Mouse (Mus musculus): Measurements from ENCODE around the gene Htr2a. TPM values are rescaled to one million over a fixed set of nuclear protein-coding genes. Genes with fewer than 3 reads are reported as not detected.

Gene Htr2a
- polyA plus RNA-seq, 1 experiment from 2014 or later, result 0.32 TPM

DNA sequence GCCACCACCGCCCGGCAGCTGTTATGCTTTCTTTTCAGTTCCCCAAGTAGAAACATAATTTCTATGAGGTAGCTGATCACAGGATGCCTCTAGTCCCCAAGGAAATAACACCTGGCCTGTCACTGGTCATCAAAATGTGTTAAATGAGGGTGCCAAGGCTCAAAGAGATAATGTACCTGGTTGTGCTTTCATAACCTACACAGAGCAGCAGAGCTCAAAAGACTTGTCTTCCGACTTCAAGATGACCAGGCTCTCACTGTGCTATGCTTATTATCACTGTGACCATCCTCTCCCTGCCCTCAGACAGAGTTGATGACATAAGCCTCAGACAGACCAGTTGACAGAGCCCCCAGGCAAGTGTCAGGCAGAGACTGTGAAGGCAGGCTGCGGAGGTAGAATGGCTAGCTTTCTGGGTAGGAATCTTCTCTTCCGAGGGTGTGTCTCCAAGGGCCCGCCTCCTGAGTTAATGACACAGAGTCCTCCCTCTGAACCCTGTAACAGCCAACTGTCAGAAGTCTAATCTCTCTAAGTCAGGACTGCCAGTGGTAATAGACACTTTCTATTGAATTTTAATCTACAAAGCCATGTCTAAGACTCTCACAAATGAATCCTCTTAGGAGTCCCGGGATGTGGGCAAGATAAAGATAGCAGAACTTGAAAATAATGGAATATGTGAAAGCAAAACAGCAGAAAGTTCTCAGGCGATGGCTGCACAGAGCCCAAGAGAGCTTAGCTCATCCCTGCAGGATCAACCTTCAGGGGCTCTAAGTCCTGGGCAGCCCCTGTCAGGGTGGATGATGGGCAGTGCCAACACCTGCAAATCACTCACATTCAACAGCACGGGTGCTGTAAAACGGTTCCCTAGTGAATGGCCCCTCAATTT, 31.7 kb downstream of the Htr2a start:
- Histone ChIP-seq H3K9ac (replicated peaks; ENCODE audit: low read length) (no peak overlapping the region), H3K4me3 (ENCODE audit: low read depth, low read length) (no peak overlapping the region), H3K4me1 (ENCODE audit: control insufficient read depth, insufficient read depth, low read length) (no peaks in the 10 kb centered on the region), H3K4me2 (ENCODE audit: low read depth, low read length) (no peak overlapping the region), H3K9me3 (replicated peaks; ENCODE audit: control insufficient read depth, low read length) (no peaks in the 10 kb centered on the region), H3K36me3 (replicated peaks; ENCODE audit: control insufficient read depth, insufficient read depth, low read depth, low read length) (no peaks in the 10 kb centered on the region), H3K27me3 (ENCODE audit: control insufficient read depth, insufficient read depth, low read length) (no peaks in the 10 kb centered on the region), H3K27ac (replicated peaks; ENCODE audit: low read depth, low read length) (no peak overlapping the region)
- DNase-seq (ENCODE audit: low spot score) (no peak), ATAC-seq (replicated peaks; ENCODE audit: insufficient number of reproducible peaks, low FRiP score, low TSS enrichment, low read depth) (no peak)
- 62% methylated on average over 10 of the region's 10 CpGs for WGBS

DNA sequence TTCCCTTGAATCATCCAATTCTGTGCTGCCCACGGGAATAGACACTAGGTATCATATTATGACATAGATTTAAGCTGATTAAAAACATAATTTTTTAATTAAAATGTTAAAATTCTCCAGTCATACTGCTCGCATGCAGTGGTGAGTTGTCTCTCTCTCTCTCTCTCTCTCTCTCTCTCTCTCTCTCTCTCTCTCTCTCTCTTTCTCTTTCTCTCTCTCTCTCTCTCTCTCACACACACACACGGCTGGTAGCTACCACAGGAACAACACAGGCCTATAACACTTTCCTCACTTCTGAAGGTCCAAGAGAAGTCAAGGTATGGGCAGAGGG, 32.3 kb downstream of the Htr2a start:
- DNase-seq (ENCODE audit: low spot score) (no peak), ATAC-seq (replicated peaks; ENCODE audit: insufficient number of reproducible peaks, low FRiP score, low TSS enrichment, low read depth) (no peak)
- no peaks in the 10 kb centered on the region for H3K9me3 ChIP-seq (replicated peaks; ENCODE audit: control insufficient read depth, low read length)
- no peak overlapping the region for H3K4me3 ChIP-seq (ENCODE audit: low read depth, low read length)
- H3K27me3 ChIP-seq (ENCODE audit: control insufficient read depth, insufficient read depth, low read length), result no peaks in the 10 kb centered on the region
- no peak overlapping the region for H3K9ac ChIP-seq (replicated peaks; ENCODE audit: low read length)
- 64% methylated on average over 3 of the region's 3 CpGs for WGBS
- H3K36me3 ChIP-seq (replicated peaks; ENCODE audit: control insufficient read depth, insufficient read depth, low read depth, low read length), result no peaks in the 10 kb centered on the region
- no peak overlapping the region for H3K4me2 ChIP-seq (ENCODE audit: low read depth, low read length)
- H3K27ac ChIP-seq (replicated peaks; ENCODE audit: low read depth, low read length), result no peak overlapping the region
- no peaks in the 10 kb centered on the region for H3K4me1 ChIP-seq (ENCODE audit: control insufficient read depth, insufficient read depth, low read length)

DNA sequence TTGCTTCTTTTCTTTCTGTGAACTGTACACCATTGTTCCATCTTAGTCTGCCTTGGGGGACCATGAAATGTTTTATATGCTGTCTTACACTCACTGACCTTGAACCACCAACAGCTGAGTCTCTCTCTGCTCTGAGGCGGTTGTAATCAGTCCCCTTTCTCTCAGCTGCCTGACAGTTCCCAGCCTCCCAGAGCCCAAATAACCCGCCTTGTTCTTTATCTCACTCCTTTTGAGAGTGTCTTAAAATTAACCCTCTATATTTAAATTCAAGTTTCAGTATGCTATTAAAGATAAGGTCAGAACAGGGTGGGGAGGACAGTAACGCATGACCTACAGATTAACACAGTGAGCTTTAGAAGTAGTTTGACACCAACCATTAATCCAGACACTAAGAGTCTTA, 32.9 kb downstream of the Htr2a start:
- Histone ChIP-seq H3K9ac (replicated peaks; ENCODE audit: low read length) (no peak overlapping the region), H3K27ac (replicated peaks; ENCODE audit: low read depth, low read length) (no peak overlapping the region), H3K4me3 (ENCODE audit: low read depth, low read length) (no peak overlapping the region), H3K4me2 (ENCODE audit: low read depth, low read length) (no peak overlapping the region), H3K4me1 (ENCODE audit: control insufficient read depth, insufficient read depth, low read length) (no peaks in the 10 kb centered on the region), H3K27me3 (ENCODE audit: control insufficient read depth, insufficient read depth, low read length) (no peaks in the 10 kb centered on the region), H3K9me3 (replicated peaks; ENCODE audit: control insufficient read depth, low read length) (no peaks in the 10 kb centered on the region), H3K36me3 (replicated peaks; ENCODE audit: control insufficient read depth, insufficient read depth, low read depth, low read length) (no peaks in the 10 kb centered on the region)
- DNase-seq (ENCODE audit: low spot score), result no peak
- 77% methylated on average over 3 of the region's 3 CpGs for WGBS
- ATAC-seq (replicated peaks; ENCODE audit: insufficient number of reproducible peaks, low FRiP score, low TSS enrichment, low read depth), result no peak

- Histone ChIP-seq H3K9me3 (replicated peaks; ENCODE audit: control insufficient read depth, low read length) (no peaks in the 10 kb centered on the region), H3K36me3 (replicated peaks; ENCODE audit: control insufficient read depth, insufficient read depth, low read depth, low read length) (no peaks in the 10 kb centered on the region), H3K4me3 (ENCODE audit: low read depth, low read length) (no peak overlapping the region), H3K27ac (replicated peaks; ENCODE audit: low read depth, low read length) (no peak overlapping the region), H3K4me2 (ENCODE audit: low read depth, low read length) (no peak overlapping the region), H3K27me3 (ENCODE audit: control insufficient read depth, insufficient read depth, low read length) (no peaks in the 10 kb centered on the region), H3K9ac (replicated peaks; ENCODE audit: low read length) (no peak overlapping the region), H3K4me1 (ENCODE audit: control insufficient read depth, insufficient read depth, low read length) (no peaks in the 10 kb centered on the region)
- DNase-seq (ENCODE audit: low spot score) (no peak), ATAC-seq (replicated peaks; ENCODE audit: insufficient number of reproducible peaks, low FRiP score, low TSS enrichment, low read depth) (no peak)
- WGBS, result 88% methylated on average over 5 of the region's 5 CpGs
Observed at GRCm38 (mm10) chr14:74679841-74680240, 39.2 kb downstream of the Htr2a start.

DNA sequence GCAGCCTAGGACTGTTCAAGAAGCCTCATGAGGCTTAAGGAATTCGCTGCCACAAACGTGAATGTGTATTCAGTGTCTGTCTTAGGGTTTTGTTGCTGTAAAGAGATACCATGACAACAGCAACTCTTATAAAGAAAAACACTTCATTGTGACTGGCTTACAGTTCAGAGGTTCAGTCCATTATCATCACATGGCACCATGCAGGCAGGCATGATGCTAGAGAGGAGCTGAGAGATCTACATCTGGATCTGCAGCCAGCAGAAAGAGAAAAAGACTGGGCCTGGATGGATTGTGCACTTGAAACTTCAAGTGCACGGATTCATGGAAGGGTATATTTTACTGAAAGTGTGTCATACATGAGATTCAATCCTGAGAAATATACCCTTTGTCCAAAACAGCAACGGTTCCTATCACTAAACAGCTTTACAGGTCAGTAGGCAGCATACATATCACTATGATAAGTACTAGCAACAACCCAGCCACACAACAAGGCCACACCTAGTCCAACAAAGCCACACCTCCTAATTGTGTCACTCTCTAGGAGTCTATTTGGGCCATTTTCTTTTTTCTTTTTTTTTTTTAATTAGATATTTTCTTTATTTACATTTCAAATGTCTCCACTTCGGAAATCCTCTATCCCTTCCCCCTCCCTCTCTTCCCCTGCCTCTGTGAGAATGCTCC, 43.8 kb downstream of the Htr2a start:
- Histone ChIP-seq H3K9ac (replicated peaks; ENCODE audit: low read length) (no peak overlapping the region), H3K27ac (replicated peaks; ENCODE audit: low read depth, low read length) (no peak overlapping the region), H3K9me3 (replicated peaks; ENCODE audit: control insufficient read depth, low read length) (no peaks in the 10 kb centered on the region), H3K4me3 (ENCODE audit: low read depth, low read length) (no peak overlapping the region), H3K4me2 (ENCODE audit: low read depth, low read length) (no peak overlapping the region), H3K4me1 (ENCODE audit: control insufficient read depth, insufficient read depth, low read length) (no peaks in the 10 kb centered on the region), H3K36me3 (replicated peaks; ENCODE audit: control insufficient read depth, insufficient read depth, low read depth, low read length) (no peaks in the 10 kb centered on the region), H3K27me3 (ENCODE audit: control insufficient read depth, insufficient read depth, low read length) (no peaks in the 10 kb centered on the region)
- ATAC-seq (replicated peaks; ENCODE audit: insufficient number of reproducible peaks, low FRiP score, low TSS enrichment, low read depth) (no peak), DNase-seq (ENCODE audit: low spot score) (no peak)
- WGBS, result 69% methylated on average over 5 of the region's 5 CpGs

DNA sequence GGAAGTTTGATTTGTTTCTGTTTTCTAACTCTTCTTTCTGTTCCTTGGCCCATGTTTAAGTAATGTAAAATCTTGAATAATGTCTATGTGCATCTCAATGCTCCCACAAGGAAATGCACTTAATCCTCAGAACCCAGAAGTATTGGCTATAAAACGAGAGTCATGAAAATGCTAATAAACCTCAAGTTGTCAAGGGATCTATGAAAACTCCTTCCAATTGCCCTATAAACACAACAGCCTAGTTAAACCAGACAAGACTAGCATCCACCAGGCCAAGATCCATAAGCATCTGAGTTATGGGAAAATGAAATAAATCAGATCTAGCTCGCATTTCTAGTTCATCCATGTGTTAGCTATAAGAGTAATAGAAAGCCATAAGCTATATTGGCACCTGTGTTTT, 51.3 kb downstream of the Htr2a start:
- H3K27me3 ChIP-seq (ENCODE audit: control insufficient read depth, insufficient read depth, low read length), result no peaks in the 10 kb centered on the region
- no peaks in the 10 kb centered on the region for H3K4me1 ChIP-seq (ENCODE audit: control insufficient read depth, insufficient read depth, low read length)
- 96% methylated on average over 2 of the region's 2 CpGs for WGBS
- H3K9me3 ChIP-seq (replicated peaks; ENCODE audit: control insufficient read depth, low read length), result no peaks in the 10 kb centered on the region
- H3K4me3 ChIP-seq (ENCODE audit: low read depth, low read length), result no peak overlapping the region
- ATAC-seq (replicated peaks; ENCODE audit: insufficient number of reproducible peaks, low FRiP score, low TSS enrichment, low read depth) (no peak), DNase-seq (ENCODE audit: low spot score) (no peak)
- H3K36me3 ChIP-seq (replicated peaks; ENCODE audit: control insufficient read depth, insufficient read depth, low read depth, low read length), result no peaks in the 10 kb centered on the region
- no peak overlapping the region for H3K4me2 ChIP-seq (ENCODE audit: low read depth, low read length)
- H3K9ac ChIP-seq (replicated peaks; ENCODE audit: low read length), result no peak overlapping the region
- H3K27ac ChIP-seq (replicated peaks; ENCODE audit: low read depth, low read length), result no peak overlapping the region

DNA sequence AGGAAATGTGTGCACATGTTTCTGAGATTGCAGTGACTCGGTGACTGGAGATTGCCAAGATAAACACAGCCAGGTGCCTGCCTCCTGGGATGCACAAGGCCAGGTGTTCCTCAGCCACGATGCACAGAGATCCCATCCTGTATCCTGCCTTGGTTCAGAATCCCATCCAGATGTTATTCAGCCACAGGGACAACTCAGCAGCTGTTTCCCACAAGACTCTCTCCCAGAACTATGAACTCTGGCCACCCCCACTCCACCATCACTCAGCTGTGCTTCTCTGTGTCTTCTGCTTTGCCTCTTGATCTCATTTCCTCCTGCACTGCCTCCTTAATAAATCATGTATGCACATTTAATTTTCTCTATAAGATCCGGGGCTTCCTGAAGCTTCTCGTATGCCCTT, 56.1 kb downstream of the Htr2a start:
- no peaks in the 10 kb centered on the region for H3K36me3 ChIP-seq (replicated peaks; ENCODE audit: control insufficient read depth, insufficient read depth, low read depth, low read length)
- no peak overlapping the region for H3K4me2 ChIP-seq (ENCODE audit: low read depth, low read length)
- no peak overlapping the region for H3K4me3 ChIP-seq (ENCODE audit: low read depth, low read length)
- no peaks in the 10 kb centered on the region for H3K9me3 ChIP-seq (replicated peaks; ENCODE audit: control insufficient read depth, low read length)
- WGBS, result 47% methylated on average over 4 of the region's 4 CpGs
- peak; percentile 47 for DNase-seq (ENCODE audit: low spot score)
- no peak for ATAC-seq (replicated peaks; ENCODE audit: insufficient number of reproducible peaks, low FRiP score, low TSS enrichment, low read depth)
- H3K4me1 ChIP-seq (ENCODE audit: control insufficient read depth, insufficient read depth, low read length), result no peaks in the 10 kb centered on the region
- no peak overlapping the region for H3K27ac ChIP-seq (replicated peaks; ENCODE audit: low read depth, low read length)
- no peak overlapping the region for H3K9ac ChIP-seq (replicated peaks; ENCODE audit: low read length)
- no peaks in the 10 kb centered on the region for H3K27me3 ChIP-seq (ENCODE audit: control insufficient read depth, insufficient read depth, low read length)

DNA sequence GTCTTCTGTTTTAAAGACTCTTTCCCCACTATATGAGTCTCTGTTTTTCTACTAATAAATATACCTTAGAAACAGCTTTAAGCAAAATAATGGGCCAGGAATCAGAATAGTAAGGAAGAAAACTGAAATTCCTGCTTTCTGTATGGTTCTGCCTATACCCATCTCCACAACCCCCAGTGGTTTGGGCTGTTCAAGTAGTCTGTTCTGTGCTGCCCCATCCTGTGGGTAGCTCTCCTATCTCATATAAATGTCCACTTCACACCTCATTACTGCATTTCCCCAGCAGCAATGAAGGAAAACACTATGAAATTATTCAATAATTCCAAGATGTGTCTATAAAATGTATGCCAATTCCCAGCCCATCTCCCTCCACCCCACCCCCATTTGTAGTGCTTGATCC, 56.8 kb downstream of the Htr2a start:
- no peak overlapping the region for H3K27ac ChIP-seq (replicated peaks; ENCODE audit: low read depth, low read length)

More for the DNA sequence above, 56.8 kb downstream of the Htr2a start:
- no peak for DNase-seq (ENCODE audit: low spot score)
- H3K9ac ChIP-seq (replicated peaks; ENCODE audit: low read length), result no peak overlapping the region
- H3K27me3 ChIP-seq (ENCODE audit: control insufficient read depth, insufficient read depth, low read length), result no peaks in the 10 kb centered on the region
- no peaks in the 10 kb centered on the region for H3K9me3 ChIP-seq (replicated peaks; ENCODE audit: control insufficient read depth, low read length)
- no peaks in the 10 kb centered on the region for H3K36me3 ChIP-seq (replicated peaks; ENCODE audit: control insufficient read depth, insufficient read depth, low read depth, low read length)
- ATAC-seq (replicated peaks; ENCODE audit: insufficient number of reproducible peaks, low FRiP score, low TSS enrichment, low read depth), result no peak
- no peaks in the 10 kb centered on the region for H3K4me1 ChIP-seq (ENCODE audit: control insufficient read depth, insufficient read depth, low read length)
- no peak overlapping the region for H3K4me3 ChIP-seq (ENCODE audit: low read depth, low read length)
- H3K4me2 ChIP-seq (ENCODE audit: low read depth, low read length), result no peak overlapping the region
